Mouse (Mus musculus) megakaryocyte, adult 5-6 weeks (primary cell): Measurements from ENCODE around the gene Slc16a10. TPM values are rescaled to one million over a fixed set of nuclear protein-coding genes. Genes with fewer than 3 reads are reported as not detected.

Source experiments
- total RNA-seq, 2 experiments: library from RNA; stranded (forward) in 1 of 2; stranded (reverse) in 1 of 2; fragments of 153-499, 151-499 nt in 1 of 2; fragments of 221-1000, 200-1000 nt in 1 of 2; gene quantifications; 2 replicates each; pipeline versions ENCODE4 v1.2.3 to v1.2.4; 2015 to 2017

Slc16a10 gene
- total RNA-seq, 2 experiments from 2014 or later, result 29.8 to 45.0 TPM

Other genes starting within 250 kb of the Slc16a10 start
- gene Mfsd4b4, start 243.0 kb downstream of the Slc16a10 start, total RNA-seq (2015), result 2.2 and 2.4 TPM in 2 replicates
- gene Mfsd4b4, start 243.0 kb downstream of the Slc16a10 start, total RNA-seq (2017), result 2.1 and 3.5 TPM in 2 replicates
- gene Mfsd4b2, start 215.3 kb downstream of the Slc16a10 start, total RNA-seq (2015), result not detected in 2 replicates
- not detected in 2 replicates for gene Mfsd4b2, start 215.3 kb downstream of the Slc16a10 start, total RNA-seq (2017)
- 0.64 and 0.69 TPM in 2 replicates for gene Mfsd4b3, start 182.1 kb downstream of the Slc16a10 start, total RNA-seq (2015)
- 0.94 and 1.1 TPM in 2 replicates for gene Mfsd4b3, start 182.1 kb downstream of the Slc16a10 start, total RNA-seq (2017)
- gene Mfsd4b5, start 155.6 kb downstream of the Slc16a10 start, total RNA-seq (2015), result 0.68 and 0.76 TPM in 2 replicates
- 1.1 and 1.2 TPM in 2 replicates for gene Mfsd4b5, start 155.6 kb downstream of the Slc16a10 start, total RNA-seq (2017)
- gene Mfsd4b1, start 117.0 kb downstream of the Slc16a10 start, total RNA-seq (2015), result not detected in 2 replicates
- not detected in 2 replicates for gene Mfsd4b1, start 117.0 kb downstream of the Slc16a10 start, total RNA-seq (2017)
- 56.7 and 57.2 TPM in 2 replicates for gene Rpf2, start 104.8 kb upstream of the Slc16a10 start, total RNA-seq (2015)
- 81.2 and 104 TPM in 2 replicates for gene Rpf2, start 104.8 kb upstream of the Slc16a10 start, total RNA-seq (2017)
- 48.3 and 50.2 TPM in 2 replicates for gene Gtf3c6, start 115.8 kb upstream of the Slc16a10 start, total RNA-seq (2015)
- 118 and 147 TPM in 2 replicates for gene Gtf3c6, start 115.8 kb upstream of the Slc16a10 start, total RNA-seq (2017)
- gene Amd1, start 159.9 kb upstream of the Slc16a10 start, total RNA-seq (2015), result 62.7 and 67.7 TPM in 2 replicates
- 76.9 and 77.4 TPM in 2 replicates for gene Amd1, start 159.9 kb upstream of the Slc16a10 start, total RNA-seq (2017)
- gene Cdk19, start 197.3 kb upstream of the Slc16a10 start, total RNA-seq (2015), result 58.0 and 68.0 TPM in 2 replicates
- 55.6 and 60.3 TPM in 2 replicates for gene Cdk19, start 197.3 kb upstream of the Slc16a10 start, total RNA-seq (2017)